Mouse (Mus musculus): ENCODE data around the gene Upk2.

- TF ChIP-seq CTCF (conservative IDR thresholded peaks at IDR 0.05; ENCODE audit: insufficient read depth, insufficient read length, low read depth, low read length) (peak; percentile 96), POLR2A (IDR thresholded peaks at IDR 0.05; ENCODE audit: low read depth, low read length) (no peak)
These were observed 465 bp downstream of the Upk2 start for GRCm38 (mm10) chr9:44454132-44454890.
